Mouse (Mus musculus): ENCODE data around the gene Hnrnpf.

DNA sequence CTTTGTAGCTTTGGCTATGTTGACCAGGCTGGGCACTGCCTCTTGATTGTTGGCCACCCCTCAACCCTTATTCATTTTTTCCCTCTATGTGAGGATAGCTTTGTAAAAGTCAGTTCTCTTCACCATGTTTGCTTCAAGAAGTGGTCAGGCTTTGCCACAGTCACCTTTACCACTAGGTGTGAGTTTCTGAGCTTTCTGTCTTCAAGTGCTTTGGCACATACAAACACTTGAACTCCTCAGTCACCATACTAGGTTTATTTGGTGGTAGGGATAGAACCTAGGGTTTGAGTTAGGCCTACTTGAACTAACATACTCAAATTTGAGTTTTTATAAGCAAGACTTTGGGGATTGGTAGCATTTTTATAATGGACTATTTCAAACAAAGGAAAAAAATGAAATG, 14.4 kb downstream of the Hnrnpf start:
- no peak for TF ChIP-seq CTCF (IDR thresholded peaks at IDR 0.05)
- TF ChIP-seq EP300 (IDR thresholded peaks at IDR 0.05): no peak

Data from lung, postnatal 0 days (tissue).